Mouse (Mus musculus) bone marrow macrophage, adult 2 months (primary cell): ENCODE measurements around the gene Tubgcp3. TPM values are rescaled to one million over a fixed set of nuclear protein-coding genes. Genes with fewer than 3 reads are reported as not detected.

Source experiments
- H3K27ac ChIP-seq: 2 replicates; pipeline ENCODE4 v1.5.1; 2012; ENCODE audit warnings: low read depth, low read length; ENCODE audit not compliant: insufficient read depth
- H3K4me1 ChIP-seq: 2 replicates; pipeline ENCODE4 v1.6.1; 2012; ENCODE audit warnings: low read length; ENCODE audit not compliant: control insufficient read depth, insufficient read depth
- H3K4me3 ChIP-seq: 2 replicates; pipeline ENCODE4 v1.5.1; 2012; ENCODE audit warnings: mild to moderate bottlenecking, low read length, moderate library complexity; ENCODE audit not compliant: insufficient read depth
- CTCF ChIP-seq: IDR thresholded peaks from 2 replicates; pipeline ENCODE4 v1.5.1; 2012; ENCODE audit warnings: low read depth, mild to moderate bottlenecking, low read length, moderate library complexity
- POLR2A ChIP-seq: IDR thresholded peaks from 2 replicates; pipeline ENCODE4 v1.6.1; 2012; ENCODE audit warnings: mild to moderate bottlenecking, low read depth, low read length, borderline replicate concordance
- polyA plus RNA-seq: library from polyadenylated mRNA; stranded (reverse); fragments of >200 nt; gene quantifications from 2 replicates; pipeline ENCODE4 v1.2.4, GENCODE M21; 2012; ENCODE audit not compliant: missing spikeins, insufficient read depth, insufficient read length

Tubgcp3 gene
- 32.9 and 34.3 TPM in 2 replicates for polyA plus RNA-seq

DNA sequence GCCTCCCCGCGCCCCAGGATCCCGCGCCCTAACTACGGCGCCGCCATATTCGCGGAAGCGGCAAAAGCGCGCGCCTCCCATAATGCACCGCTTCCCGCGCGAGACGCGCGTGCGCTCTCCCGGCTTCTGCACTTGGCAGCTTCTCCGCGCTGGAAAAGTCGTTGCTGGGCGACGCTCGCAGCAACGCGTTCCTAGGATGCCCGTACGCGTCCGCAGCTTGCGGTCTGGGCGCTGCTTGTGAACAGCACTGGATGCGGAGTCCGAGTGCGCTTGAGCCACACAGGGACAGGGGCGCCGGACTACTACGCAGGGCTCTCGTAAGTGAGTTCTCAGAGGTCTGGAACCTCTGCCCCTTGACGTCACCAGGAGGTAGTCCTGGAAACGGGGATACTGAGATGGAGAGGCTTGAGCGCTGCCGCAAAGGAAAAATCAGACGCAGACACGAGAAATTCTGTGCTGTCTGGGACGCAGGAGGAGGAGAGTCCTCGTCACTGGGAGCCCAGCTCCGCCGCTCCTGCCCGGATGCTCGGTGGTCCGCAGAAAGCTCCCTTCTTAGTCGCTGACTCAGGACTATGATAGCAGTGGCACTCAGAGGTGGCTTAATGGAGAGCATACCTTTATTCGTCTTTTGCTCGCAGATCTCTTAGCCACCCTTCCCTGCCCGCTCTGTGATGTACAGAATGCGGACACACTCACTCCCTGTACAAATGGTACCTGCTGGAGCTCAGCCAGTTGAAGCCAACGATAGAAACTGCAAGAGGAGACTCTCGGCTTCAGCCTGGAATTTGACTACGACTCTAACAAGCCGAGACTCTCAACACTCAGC lies at the start of gene Tubgcp3:
Tubgcp3 (minus strand) TSS at position 193 of the 826 bp plus-strand sequence.
- no peak within 1 kb of the TSS for H3K27ac ChIP-seq
- no peak for TF ChIP-seq CTCF
- TF ChIP-seq POLR2A: no peak

DNA sequence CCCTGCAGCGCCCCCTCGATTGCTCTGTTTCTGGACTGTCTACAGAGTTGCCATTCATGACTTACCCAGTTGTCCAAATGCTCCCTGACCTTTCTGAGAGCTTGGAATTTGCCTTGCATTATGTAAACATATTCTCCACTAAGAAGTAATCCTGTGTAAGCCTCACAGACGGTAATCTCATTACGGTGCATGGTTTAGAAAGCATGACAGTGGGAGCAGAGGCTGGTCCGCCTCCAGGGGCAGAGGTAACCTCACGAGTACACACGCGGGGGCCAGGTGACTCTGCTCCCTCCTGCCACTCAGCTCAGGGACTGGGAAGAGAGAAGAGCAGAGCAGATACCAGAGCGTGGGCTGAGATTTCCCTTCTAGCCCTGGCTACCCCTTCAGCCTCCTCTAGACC lies 47.0 kb upstream of the Tubgcp3 start:
- Histone ChIP-seq H3K27ac (no peak overlapping the region), H3K4me1 (peaks cover 3% of the 10 kb centered on the region), H3K4me3 (no peak overlapping the region)
- TF ChIP-seq POLR2A: no peak
- TF ChIP-seq CTCF: no peak

More for the DNA sequence above, at the start of gene Tubgcp3:
- Histone ChIP-seq H3K4me3 (peak within 1 kb of the TSS; percentile 93), H3K4me1 (peaks cover 10% of the 10 kb centered on the region)

DNA sequence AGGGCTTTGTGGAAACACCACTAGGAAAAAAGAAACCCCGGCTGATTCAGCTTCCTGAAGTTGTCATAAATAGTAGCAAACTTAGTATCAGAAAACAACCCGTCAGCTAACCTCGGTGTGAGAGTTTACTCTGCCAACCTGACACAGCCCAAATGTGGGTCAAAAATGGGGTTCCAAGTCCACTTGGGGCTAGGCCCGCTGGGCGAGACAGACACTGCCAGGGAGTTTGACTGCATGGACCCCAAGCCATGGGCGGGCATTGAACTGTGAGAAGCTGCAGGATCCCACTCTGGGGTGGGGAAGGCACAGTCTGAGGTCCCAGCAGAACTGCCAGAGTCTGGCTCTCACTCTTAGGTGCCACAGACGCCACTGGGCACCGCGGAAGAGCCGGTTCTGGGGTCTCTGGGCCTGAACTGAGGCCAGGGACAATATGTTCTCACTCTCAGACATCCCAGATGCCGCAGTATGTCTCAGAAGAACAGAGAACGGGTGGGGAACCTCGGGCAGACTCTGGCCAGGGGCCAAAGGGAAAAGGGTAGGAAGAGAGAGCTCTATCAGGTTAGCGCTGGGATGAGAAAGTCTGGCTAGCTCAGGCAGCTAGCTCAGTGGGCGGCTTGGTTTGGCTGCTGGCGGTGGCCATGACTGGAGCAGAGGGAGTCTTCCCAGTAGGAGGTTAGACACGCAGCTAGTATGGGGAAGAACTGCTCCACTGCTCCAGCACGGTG lies 44.0 kb upstream of the Tubgcp3 start:
- TF ChIP-seq POLR2A: no peak
- TF ChIP-seq CTCF: no peak
- Histone ChIP-seq H3K27ac (no peak overlapping the region), H3K4me1 (peaks cover 4% of the 10 kb centered on the region), H3K4me3 (no peak overlapping the region)

DNA sequence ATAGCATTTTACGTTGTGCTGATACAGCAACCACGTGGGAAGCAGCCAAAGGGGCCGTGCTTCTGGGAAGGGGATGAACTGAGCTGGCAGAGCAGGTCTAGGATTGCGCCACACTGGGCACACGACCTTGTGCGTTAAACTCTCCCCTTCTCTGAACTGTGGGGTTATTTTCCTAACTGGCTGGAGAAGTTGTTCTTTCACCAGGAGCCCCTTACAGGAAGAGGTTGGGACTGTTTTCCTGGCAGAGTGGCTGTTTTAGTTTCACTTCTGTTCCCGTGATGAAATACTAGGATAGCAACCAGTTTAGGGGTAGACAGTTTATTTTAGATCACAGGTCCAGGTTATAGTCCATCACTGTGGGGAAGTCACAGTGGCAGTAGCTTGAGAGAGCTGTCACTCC lies 39.6 kb upstream of the Tubgcp3 start:
- Histone ChIP-seq H3K4me3 (peak overlapping the region; percentile 40), H3K27ac (no peak overlapping the region), H3K4me1 (peaks cover 4% of the 10 kb centered on the region)
- no peak for TF ChIP-seq CTCF
- TF ChIP-seq POLR2A: no peak

DNA sequence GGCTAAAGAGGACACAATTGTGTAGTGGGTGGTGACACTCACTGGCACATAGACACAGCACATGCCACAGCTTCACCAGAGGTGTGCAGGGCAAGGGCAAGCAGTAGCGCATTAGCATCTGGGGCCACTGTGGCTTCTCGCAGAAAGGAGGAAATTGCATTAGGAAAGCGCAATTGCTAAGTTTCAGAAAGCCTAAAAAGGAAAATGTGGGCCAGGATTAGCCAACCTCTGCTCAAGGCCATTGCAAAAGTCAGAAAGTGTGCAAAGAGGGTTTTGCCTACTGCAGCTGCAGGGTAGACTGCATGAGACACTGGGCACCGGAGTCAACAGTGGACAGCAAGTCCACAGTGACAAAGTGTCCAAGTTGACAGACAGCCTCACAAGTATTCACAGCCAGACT lies 31.5 kb upstream of the Tubgcp3 start:
- Histone ChIP-seq H3K27ac (no peak overlapping the region), H3K4me1 (peaks cover 7% of the 10 kb centered on the region), H3K4me3 (no peak overlapping the region)
- TF ChIP-seq CTCF (no peak), POLR2A (no peak)

DNA sequence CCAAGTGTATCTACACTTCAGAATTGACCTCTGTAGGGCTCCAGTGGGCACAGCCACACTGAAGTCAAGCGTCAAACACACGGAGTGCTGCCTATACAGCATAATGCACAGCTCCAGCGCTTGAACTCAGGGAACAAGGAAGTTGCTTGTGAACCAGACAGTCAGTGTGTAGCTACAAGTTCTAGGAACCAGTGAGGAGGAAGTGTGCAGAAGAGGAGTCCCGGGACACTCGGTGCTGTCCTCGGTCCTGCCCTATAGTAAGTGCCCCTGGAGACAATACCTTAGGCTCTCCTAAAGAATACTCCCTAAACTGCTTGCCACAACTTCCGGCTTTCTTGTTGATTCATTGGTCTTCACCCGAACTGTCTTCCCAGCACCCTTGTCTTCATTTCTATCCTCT lies 30.2 kb upstream of the Tubgcp3 start:
- TF ChIP-seq CTCF (no peak), POLR2A (no peak)
- H3K4me1 ChIP-seq: peaks cover 7% of the 10 kb centered on the region
- H3K27ac ChIP-seq: no peak overlapping the region

DNA sequence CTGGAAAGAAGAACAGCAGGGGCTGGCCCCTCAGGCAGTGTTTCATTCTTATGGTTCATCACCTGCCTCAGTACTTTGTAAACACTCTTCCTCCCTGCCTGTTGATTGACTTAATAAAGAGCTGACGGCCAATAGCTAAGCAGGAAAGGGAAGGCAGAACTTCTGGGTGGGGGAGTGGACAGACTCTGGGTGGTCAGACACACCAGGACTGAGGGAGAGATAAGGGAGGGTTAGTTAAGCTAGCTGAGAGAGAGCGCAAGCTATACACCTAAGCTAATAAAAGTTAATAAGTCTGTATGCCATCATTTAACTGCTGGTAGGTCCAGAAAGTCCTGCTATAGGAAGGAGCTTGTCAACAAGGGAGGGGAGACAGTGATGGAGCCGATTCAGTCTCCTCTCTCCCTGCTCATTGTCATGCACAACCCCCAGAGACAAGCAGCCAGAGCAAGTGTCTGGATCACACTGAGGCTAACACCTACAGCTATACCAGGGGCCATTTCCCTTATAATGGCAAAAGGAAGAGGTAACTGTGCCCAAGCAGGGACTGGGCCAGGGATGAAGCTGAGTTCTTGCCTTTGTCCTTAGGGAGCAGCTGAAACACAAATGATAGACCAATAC lies 26.7 kb upstream of the Tubgcp3 start:
- TF ChIP-seq CTCF (no peak), POLR2A (no peak)

More for the DNA sequence above, 30.2 kb upstream of the Tubgcp3 start:
- no peak overlapping the region for H3K4me3 ChIP-seq

DNA sequence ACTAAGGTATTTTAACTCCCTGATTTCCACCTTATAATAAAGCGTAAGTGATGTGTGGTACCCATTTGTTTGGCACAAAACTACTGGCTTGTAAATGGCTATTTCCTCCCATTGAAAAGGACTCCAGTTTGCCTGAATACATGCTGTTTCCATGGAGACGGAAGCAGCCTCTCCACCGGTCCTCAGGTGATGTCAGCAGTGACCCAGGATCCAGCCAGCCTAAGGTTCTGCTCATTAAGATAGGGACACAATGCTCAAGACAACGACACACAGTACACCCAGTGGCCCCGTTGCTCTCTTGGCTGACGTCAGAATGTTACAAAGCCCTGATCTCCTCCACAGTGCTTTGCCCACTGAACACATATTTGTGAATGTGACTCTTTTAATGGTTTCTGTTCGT lies 16.8 kb upstream of the Tubgcp3 start:
- H3K4me1 ChIP-seq: no peaks in the 10 kb centered on the region
- TF ChIP-seq CTCF (no peak), POLR2A (no peak)
- no peak overlapping the region for H3K27ac ChIP-seq
- H3K4me3 ChIP-seq: no peak overlapping the region

More for the DNA sequence above, 26.7 kb upstream of the Tubgcp3 start:
- Histone ChIP-seq H3K4me3 (no peak overlapping the region), H3K27ac (no peak overlapping the region), H3K4me1 (peaks cover 4% of the 10 kb centered on the region)

DNA sequence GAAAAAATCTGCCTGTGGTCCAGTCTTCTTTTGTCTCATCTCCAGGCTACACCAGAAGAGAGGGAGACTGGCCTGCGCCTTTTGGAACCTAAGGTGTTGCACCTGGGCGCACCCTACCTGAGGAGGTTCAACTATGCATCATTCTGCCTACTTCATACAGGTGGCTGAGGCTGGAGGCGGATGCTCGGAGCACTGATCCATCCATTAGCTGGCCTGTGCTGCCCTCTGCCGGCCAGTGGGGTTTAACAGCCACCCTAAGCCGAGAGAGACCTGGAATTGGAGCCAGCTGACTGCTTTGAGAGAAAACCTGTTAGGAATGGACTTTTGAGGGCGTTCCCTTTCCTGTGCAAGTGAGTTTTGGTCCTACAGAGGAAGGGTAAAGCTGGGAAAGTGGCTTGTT lies 5.5 kb upstream of the Tubgcp3 start:
- Histone ChIP-seq H3K4me3 (no peak overlapping the region), H3K4me1 (peaks cover 6% of the 10 kb centered on the region), H3K27ac (no peak overlapping the region)
- TF ChIP-seq CTCF: peak; percentile 75; the same call in 1 of the 2 replicates
- TF ChIP-seq POLR2A: no peak
